Mouse (Mus musculus) hindbrain, embryonic 12.5 days (tissue): ENCODE data around the gene Gabrr1. TPM values are rescaled to one million over a fixed set of nuclear protein-coding genes. Genes with fewer than 3 reads are reported as not detected.
"Not testable (repeated sequence)": the region's sequence is repeated elsewhere in the genome, so short reads cannot be mapped to it uniquely, and the experiment has no call there.

ENCODE experiments used
- ATAC-seq: fragments of 200-750 bp; cut with Nextera tagmentation; 2 replicates; pipeline ENCODE4 v1.8.0; 2017; ENCODE audit warnings: moderate TSS enrichment; ENCODE audit not compliant: low FRiP score
- H3K27ac ChIP-seq: fragments of 300-500 bp; sonication (generic); 2 replicates; pipeline ENCODE4 v1.5.1; 2016; ENCODE audit warnings: mild to moderate bottlenecking
- H3K27me3 ChIP-seq: fragments of 300-500 bp; sonication (generic); 2 replicates; pipeline ENCODE4 v1.6.1; 2016; ENCODE audit warnings: mild to moderate bottlenecking
- H3K36me3 ChIP-seq: fragments of 300-500 bp; sonication (generic); 2 replicates; pipeline ENCODE4 v1.6.1; 2016; ENCODE audit warnings: mild to moderate bottlenecking
- H3K4me1 ChIP-seq: fragments of 300-500 bp; sonication (generic); 2 replicates; pipeline ENCODE4 v1.6.1; 2016
- H3K4me2 ChIP-seq: fragments of 300-500 bp; sonication (generic); replicated peaks from 2 replicates; pipeline ENCODE4 v1.6.1; 2016; ENCODE audit warnings: mild to moderate bottlenecking
- H3K4me3 ChIP-seq: fragments of 300-500 bp; sonication (generic); 2 replicates; pipeline ENCODE4 v1.5.1; 2016; ENCODE audit warnings: mild to moderate bottlenecking
- H3K9ac ChIP-seq: fragments of 300-500 bp; sonication (generic); 2 replicates; pipeline ENCODE4 v1.6.1; 2016; ENCODE audit warnings: mild to moderate bottlenecking, moderate library complexity
- H3K9me3 ChIP-seq: fragments of 300-500 bp; sonication (generic); replicated peaks from 2 replicates; pipeline ENCODE4 v1.6.1; 2016; ENCODE audit warnings: mild to moderate bottlenecking
- WGBS: fragments of 180-500 bp; shearing (Covaris S2); methylation state at CpG from one replicate; pipeline ENCODE4 v1.1.7; 2016; 5-methylcytosine and 5-hydroxymethylcytosine counted together
- polyA plus RNA-seq: library from polyadenylated mRNA; unstranded; fragments of >200 nt; fragmentation: Nextera tagmentation; extraction: Ambion mirVana; gene quantifications from 2 replicates; pipeline ENCODE4 v1.2.1, GENCODE M21; 2016

The Gabrr1 gene
- not detected in 2 replicates for polyA plus RNA-seq

GRCm38 (mm10) chr4:33132221-33132620, at the start of gene Gabrr1:
TSS of gene Gabrr1 (plus strand) at chr4:33132521.
- Histone ChIP-seq H3K9me3 (no peaks in the 10 kb centered on the region), H3K27me3 (no peaks in the 10 kb centered on the region), H3K4me3 (no peak within 1 kb of the TSS), H3K9ac (no peak within 1 kb of the TSS), H3K4me1 (no peaks in the 10 kb centered on the region), H3K36me3 (no peaks in the 10 kb centered on the region), H3K4me2 (no peak within 1 kb of the TSS), H3K27ac (no peak within 1 kb of the TSS)
- whole genome bisulfite sequencing: 77% methylated on average over 11 of the region's 11 CpGs
- no peak for ATAC-seq

DNA sequence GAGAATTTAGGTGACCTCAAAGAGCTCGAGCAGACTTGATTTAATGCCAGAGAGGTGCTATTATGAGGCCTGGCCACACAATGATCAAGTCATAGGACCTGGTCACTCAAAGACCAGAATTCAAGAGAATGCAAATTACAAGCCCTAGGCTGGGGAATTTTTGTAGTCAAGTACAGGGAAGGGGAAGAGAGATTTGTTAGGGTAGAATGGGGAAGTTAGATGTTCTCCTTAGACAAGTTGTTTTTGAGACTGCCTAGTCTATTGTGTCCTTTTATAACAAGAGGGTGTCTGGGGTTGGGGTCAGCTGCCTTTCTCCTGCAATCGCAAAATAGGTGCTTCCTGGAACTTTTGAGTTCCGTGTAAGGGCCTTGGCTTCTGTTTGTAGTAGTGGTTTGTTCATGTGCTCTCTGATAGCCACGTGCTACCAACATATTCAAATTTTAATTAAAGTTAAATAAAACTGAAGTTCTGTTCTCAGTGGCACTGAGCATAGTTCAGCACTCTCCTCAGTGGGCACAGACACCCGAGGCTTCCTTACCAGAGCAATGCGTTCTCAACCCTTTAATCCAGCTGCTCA, 33.1 kb upstream of the Gabrr1 start:
- Histone ChIP-seq H3K9ac (no peak overlapping the region), H3K27me3 (no peaks in the 10 kb centered on the region), H3K4me3 (no peak overlapping the region), H3K9me3 (no peaks in the 10 kb centered on the region), H3K36me3 (no peaks in the 10 kb centered on the region), H3K27ac (no peak overlapping the region), H3K4me1 (no peaks in the 10 kb centered on the region), H3K4me2 (no peak overlapping the region)
- WGBS: 84% methylated on average over 6 of the region's 6 CpGs
- ATAC-seq: no peak

DNA sequence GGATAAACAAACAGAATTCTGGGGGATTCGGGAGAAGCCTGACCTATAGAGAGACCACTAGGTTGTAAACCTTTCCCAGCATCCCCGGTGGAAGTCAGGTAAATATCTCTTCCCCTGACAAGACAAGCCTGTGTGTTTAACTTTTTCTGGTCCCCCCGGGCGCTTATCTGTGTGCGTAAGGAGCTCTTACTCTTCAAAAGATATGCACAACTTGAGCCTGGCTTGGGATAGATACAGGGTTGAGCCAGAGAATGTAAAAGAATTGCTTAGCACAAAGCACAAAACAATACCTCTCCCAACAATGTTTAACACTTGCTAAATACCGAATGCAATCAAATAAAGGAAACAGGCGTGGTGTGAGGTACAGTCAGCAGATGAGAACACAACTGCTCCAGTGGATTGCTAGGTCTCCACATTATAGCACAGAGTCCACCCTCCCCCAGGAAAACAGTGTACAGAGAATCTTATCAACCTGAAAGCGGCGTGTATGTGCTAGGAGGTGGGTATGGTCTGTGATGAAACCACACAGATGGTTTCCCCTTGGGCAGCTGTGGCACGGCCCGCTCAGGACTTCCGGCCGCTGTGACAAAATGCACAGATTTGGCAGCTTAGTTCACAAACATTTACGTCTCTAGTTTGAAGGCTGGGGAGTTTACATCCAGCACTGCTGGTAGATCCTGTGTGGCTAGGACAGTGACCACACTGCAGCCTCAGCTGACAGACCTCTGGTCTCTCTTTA, 22.4 kb upstream of the Gabrr1 start:
- WGBS: 88% methylated on average over 14 of the region's 14 CpGs
- H3K4me2 ChIP-seq: no peak overlapping the region
- no peak overlapping the region for H3K9ac ChIP-seq
- H3K27ac ChIP-seq: no peak overlapping the region
- H3K4me1 ChIP-seq: no peaks in the 10 kb centered on the region
- H3K27me3 ChIP-seq: no peaks in the 10 kb centered on the region
- no peaks in the 10 kb centered on the region for H3K9me3 ChIP-seq
- no peak overlapping the region for H3K4me3 ChIP-seq
- ATAC-seq: no peak
- no peaks in the 10 kb centered on the region for H3K36me3 ChIP-seq

DNA sequence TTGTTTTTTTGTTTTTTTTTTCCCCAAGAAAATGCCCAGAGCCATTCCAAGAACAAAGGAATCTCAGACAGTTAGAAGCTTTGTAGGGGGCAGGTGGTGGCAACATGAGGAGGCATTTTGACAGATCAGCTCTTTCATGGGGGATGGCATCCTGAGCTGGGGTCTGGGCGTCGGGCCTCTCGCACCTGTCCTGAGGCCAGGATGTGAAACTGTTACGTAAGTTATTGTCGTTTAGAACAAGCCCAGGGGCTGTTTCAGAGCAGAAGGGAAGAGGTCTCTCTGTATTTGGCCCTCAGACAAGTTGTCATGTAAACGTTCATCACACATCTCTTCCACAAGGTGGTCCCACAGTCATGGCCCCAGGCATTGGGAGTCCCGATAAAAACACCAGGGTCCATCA, 21.5 kb upstream of the Gabrr1 start:
- Histone ChIP-seq H3K27me3 (no peaks in the 10 kb centered on the region), H3K36me3 (no peaks in the 10 kb centered on the region), H3K9ac (no peak overlapping the region), H3K4me3 (no peak overlapping the region), H3K4me1 (no peaks in the 10 kb centered on the region), H3K4me2 (no peak overlapping the region), H3K27ac (no peak overlapping the region), H3K9me3 (no peaks in the 10 kb centered on the region)
- no peak for ATAC-seq
- WGBS: 88% methylated on average over 7 of the region's 7 CpGs

GRCm38 (mm10) chr4:33111358-33111757, 21.0 kb upstream of the Gabrr1 start:
- WGBS: 87% methylated on average over 9 of the region's 9 CpGs
- H3K4me3 ChIP-seq: no peak overlapping the region
- no peak for ATAC-seq
- H3K36me3 ChIP-seq: no peaks in the 10 kb centered on the region
- no peak overlapping the region for H3K27ac ChIP-seq
- no peaks in the 10 kb centered on the region for H3K27me3 ChIP-seq
- H3K9ac ChIP-seq: no peak overlapping the region
- no peak overlapping the region for H3K4me2 ChIP-seq
- no peaks in the 10 kb centered on the region for H3K4me1 ChIP-seq
- no peaks in the 10 kb centered on the region for H3K9me3 ChIP-seq

GRCm38 (mm10) chr4:33112866-33113265, 19.5 kb upstream of the Gabrr1 start:
- H3K9me3 ChIP-seq, H3K9ac ChIP-seq, H3K4me1 ChIP-seq, H3K4me2 ChIP-seq, H3K36me3 ChIP-seq, H3K27me3 ChIP-seq, ATAC-seq, H3K4me3 ChIP-seq, H3K27ac ChIP-seq: not testable (repeated sequence)
- 92% methylated on average over 11 of the region's 14 CpGs for WGBS

DNA sequence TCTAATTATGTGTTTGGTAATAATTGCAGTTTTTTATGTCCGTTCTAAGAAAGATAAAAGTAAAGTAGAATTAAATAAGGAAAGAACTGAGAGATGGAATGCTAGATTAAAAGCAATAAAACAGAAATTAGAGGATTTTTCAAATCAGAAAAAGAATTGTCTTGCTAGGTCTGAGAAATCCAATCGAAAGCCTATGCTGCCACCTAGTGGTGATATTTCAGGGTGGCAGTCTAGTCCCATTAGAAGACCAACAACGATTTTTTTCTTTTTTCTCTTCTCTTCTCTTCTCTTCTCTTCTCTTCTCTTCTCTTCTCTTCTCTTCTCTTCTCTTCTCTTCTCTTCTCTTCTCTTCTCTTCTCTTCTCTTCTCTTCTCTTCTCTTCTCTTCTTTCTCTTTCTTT, 13.2 kb upstream of the Gabrr1 start:
- not testable (repeated sequence) for ATAC-seq, H3K9me3 ChIP-seq, H3K27me3 ChIP-seq, H3K9ac ChIP-seq, H3K4me3 ChIP-seq, H3K36me3 ChIP-seq, H3K4me1 ChIP-seq, H3K27ac ChIP-seq, H3K4me2 ChIP-seq
- 6% methylated on average over 3 of the region's 3 CpGs for WGBS

GRCm38 (mm10) chr4:33124493-33124892, 7.8 kb upstream of the Gabrr1 start:
- ATAC-seq: no peak
- Histone ChIP-seq H3K27ac (no peak overlapping the region), H3K4me1 (no peaks in the 10 kb centered on the region), H3K27me3 (no peaks in the 10 kb centered on the region), H3K4me2 (no peak overlapping the region), H3K9ac (no peak overlapping the region), H3K9me3 (0 out of 2 replicates have a peak, but pooled peaks cover 7% of the 10 kb centered on the region), H3K4me3 (no peak overlapping the region), H3K36me3 (no peaks in the 10 kb centered on the region)
- 80% methylated on average over 6 of the region's 6 CpGs for WGBS

DNA sequence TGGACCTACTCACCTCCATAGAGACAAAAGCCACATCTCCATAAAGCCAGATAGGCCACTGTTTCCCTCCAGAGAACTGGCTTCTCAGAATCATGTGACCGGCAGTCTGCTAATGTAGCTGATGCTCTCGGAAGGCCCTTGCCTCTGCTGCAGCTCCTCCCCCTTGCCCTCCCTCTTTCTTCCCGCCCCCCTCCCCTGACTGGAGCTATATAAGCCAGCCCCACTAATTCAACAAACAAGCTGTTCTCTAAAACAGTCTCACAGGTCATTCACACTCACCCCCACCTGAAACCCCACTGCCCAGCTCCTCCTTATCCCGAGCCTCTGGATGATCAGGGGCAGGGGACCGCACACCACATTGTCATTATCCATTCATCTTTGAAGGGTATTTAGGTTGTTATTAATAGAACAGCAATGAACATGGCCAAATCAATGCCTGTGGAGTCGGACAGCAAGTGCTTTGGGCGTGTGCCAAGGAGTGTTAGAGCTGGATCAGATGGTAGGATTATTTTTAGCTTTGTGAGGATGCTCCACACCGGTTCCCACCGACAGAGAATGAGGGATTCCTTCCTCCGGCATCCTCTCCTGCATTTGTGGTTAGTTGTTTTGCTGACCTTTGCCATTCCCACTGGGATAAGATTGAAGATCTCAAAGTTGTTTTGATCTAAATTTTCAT, 6.8 kb upstream of the Gabrr1 start:
- 74% methylated on average over 10 of the region's 10 CpGs for WGBS
- Histone ChIP-seq H3K4me2 (no peak overlapping the region), H3K4me1 (no peaks in the 10 kb centered on the region), H3K27me3 (no peaks in the 10 kb centered on the region), H3K4me3 (no peak overlapping the region), H3K36me3 (no peaks in the 10 kb centered on the region), H3K9me3 (0 out of 2 replicates have a peak, but pooled peaks cover 7% of the 10 kb centered on the region), H3K27ac (no peak overlapping the region), H3K9ac (no peak overlapping the region)
- ATAC-seq: no peak

- H3K4me3 ChIP-seq: no peak overlapping the region
- H3K4me1 ChIP-seq: no peaks in the 10 kb centered on the region
- H3K27ac ChIP-seq: no peak overlapping the region
- peaks cover 4% of the 10 kb centered on the region; the same call in 1 of the 2 replicates for H3K9me3 ChIP-seq
- no peak for ATAC-seq
- H3K4me2 ChIP-seq: no peak overlapping the region; the same call in 1 of the 2 replicates
- WGBS: 46% methylated on average over 20 of the region's 20 CpGs
- no peaks in the 10 kb centered on the region for H3K36me3 ChIP-seq
- peaks cover 4% of the 10 kb centered on the region; the same call in 1 of the 2 replicates for H3K27me3 ChIP-seq
- H3K9ac ChIP-seq: no peak overlapping the region
Measured at GRCm38 (mm10) chr4:33146679-33147291, 14.5 kb downstream of the Gabrr1 start.

DNA sequence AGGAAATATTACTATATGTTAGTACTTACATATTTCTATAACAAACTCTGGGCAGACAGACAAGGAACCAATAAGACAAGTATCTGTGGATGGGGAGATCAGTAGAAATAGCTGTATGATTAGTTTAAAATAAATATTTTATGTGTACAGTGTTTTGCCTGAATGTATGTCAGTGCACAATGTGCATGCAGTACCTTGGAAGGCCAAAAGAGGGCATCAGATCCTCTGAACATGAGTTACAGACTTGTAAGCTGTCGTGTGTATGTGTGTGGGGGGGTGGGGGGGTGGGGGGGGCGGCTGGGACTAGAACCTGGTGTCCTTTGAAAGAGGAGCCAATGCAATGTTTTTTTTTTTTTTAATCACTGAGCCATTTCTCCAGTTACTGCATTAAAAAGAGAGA, 15.5 kb downstream of the Gabrr1 start:
- 0% methylated on average over 2 of the region's 2 CpGs for WGBS
- no peaks in the 10 kb centered on the region for H3K36me3 ChIP-seq
- no peak overlapping the region for H3K27ac ChIP-seq
- peaks cover 4% of the 10 kb centered on the region; the same call in 1 of the 2 replicates for H3K27me3 ChIP-seq
- H3K4me1 ChIP-seq: no peaks in the 10 kb centered on the region
- no peak overlapping the region for H3K4me2 ChIP-seq
- no peak for ATAC-seq
- no peak overlapping the region for H3K9ac ChIP-seq
- H3K4me3 ChIP-seq: no peak overlapping the region
- H3K9me3 ChIP-seq: no peaks in the 10 kb centered on the region

GRCm38 (mm10) chr4:33149150-33149549, 16.8 kb downstream of the Gabrr1 start:
- no peak for ATAC-seq
- no peak overlapping the region for H3K4me2 ChIP-seq
- H3K4me1 ChIP-seq: no peaks in the 10 kb centered on the region
- peaks cover 4% of the 10 kb centered on the region; the same call in 1 of the 2 replicates for H3K27me3 ChIP-seq
- H3K9me3 ChIP-seq: no peaks in the 10 kb centered on the region
- H3K4me3 ChIP-seq: no peak overlapping the region
- H3K9ac ChIP-seq: no peak overlapping the region
- WGBS: 64% methylated on average over 7 of the region's 7 CpGs
- H3K36me3 ChIP-seq: no peaks in the 10 kb centered on the region
- H3K27ac ChIP-seq: no peak overlapping the region
